Mouse (Mus musculus): ENCODE results near the gene Tnf.

Gene Tnf

GRCm38 (mm10) chr17:35173329-35173728 lies 28.5 kb downstream of the Tnf start:
- DNase-seq (ENCODE audit: low spot score): no peak

- no peak for DNase-seq (ENCODE audit: low spot score)
Observed at GRCm38 (mm10) chr17:35172445-35173234, 29.2 kb downstream of the Tnf start.

GRCm38 (mm10) chr17:35168541-35169207 lies 33.1 kb downstream of the Tnf start:
- peak; percentile 74 for DNase-seq (ENCODE audit: low spot score)

GRCm38 (mm10) chr17:35167794-35168193 lies 34.0 kb downstream of the Tnf start:
- no peak for DNase-seq (ENCODE audit: low spot score)

- peak; percentile 62 for DNase-seq (ENCODE audit: low spot score)
Observed at GRCm38 (mm10) chr17:35166352-35167035, 35.3 kb downstream of the Tnf start.

GRCm38 (mm10) chr17:35165451-35166155 lies 36.2 kb downstream of the Tnf start:
- DNase-seq (ENCODE audit: low spot score): peak; percentile 32

GRCm38 (mm10) chr17:35164568-35165450 lies 37.0 kb downstream of the Tnf start, which contains the start of gene Prrc2a:
TSS of gene Prrc2a (minus strand) at chr17:35164897.
- peak; percentile 100 for DNase-seq (ENCODE audit: low spot score)

- DNase-seq (ENCODE audit: low spot score): peak; percentile 38
Observed at GRCm38 (mm10) chr17:35164218-35164567, 37.6 kb downstream of the Tnf start.

GRCm38 (mm10) chr17:35163326-35164081 lies 38.3 kb downstream of the Tnf start:
- peak; percentile 52 for DNase-seq (ENCODE audit: low spot score)

- peak; percentile 39 for DNase-seq (ENCODE audit: low spot score)
Observed at GRCm38 (mm10) chr17:35162730-35163129, 39.1 kb downstream of the Tnf start.

GRCm38 (mm10) chr17:35162121-35162520 lies 39.7 kb downstream of the Tnf start:
- DNase-seq (ENCODE audit: low spot score): no peak

- DNase-seq (ENCODE audit: low spot score): no peak
Observed at GRCm38 (mm10) chr17:35161421-35161820, 40.4 kb downstream of the Tnf start.

- DNase-seq (ENCODE audit: low spot score): no peak
Observed at GRCm38 (mm10) chr17:35159638-35160037, 42.2 kb downstream of the Tnf start.

- DNase-seq (ENCODE audit: low spot score): no peak
Observed at GRCm38 (mm10) chr17:35158850-35159593, 42.8 kb downstream of the Tnf start.

- no peak for DNase-seq (ENCODE audit: low spot score)
Observed at GRCm38 (mm10) chr17:35157661-35158175, 44.1 kb downstream of the Tnf start.

GRCm38 (mm10) chr17:35157254-35157653 lies 44.6 kb downstream of the Tnf start:
- DNase-seq (ENCODE audit: low spot score): no peak

GRCm38 (mm10) chr17:35156461-35157200 lies 45.2 kb downstream of the Tnf start:
- DNase-seq (ENCODE audit: low spot score): no peak

GRCm38 (mm10) chr17:35155451-35155850 lies 46.4 kb downstream of the Tnf start:
- DNase-seq (ENCODE audit: low spot score): no peak

- DNase-seq (ENCODE audit: low spot score): no peak
Observed at GRCm38 (mm10) chr17:35154616-35155015, 47.2 kb downstream of the Tnf start.

Data from adipocyte (in vitro differentiated cells).